Mouse (Mus musculus) adrenal gland, postnatal 10 days (tissue): ENCODE data around the gene Plagl2. TPM values are rescaled to one million over a fixed set of nuclear protein-coding genes. Genes with fewer than 3 reads are reported as not detected.

Experiments used
- DNase-seq: peaks from one replicate; pipeline ENCODE4 v3.0.0; 2021; ENCODE audit warnings: mixed read lengths
- total RNA-seq, 2 experiments: library from RNA; stranded (reverse); gene quantifications; 2 replicates each; pipeline ENCODE4 v1.2.3; 2021

Gene Plagl2
- total RNA-seq, 2 experiments from 2014 or later: 8.5 to 11.8 TPM

DNA sequence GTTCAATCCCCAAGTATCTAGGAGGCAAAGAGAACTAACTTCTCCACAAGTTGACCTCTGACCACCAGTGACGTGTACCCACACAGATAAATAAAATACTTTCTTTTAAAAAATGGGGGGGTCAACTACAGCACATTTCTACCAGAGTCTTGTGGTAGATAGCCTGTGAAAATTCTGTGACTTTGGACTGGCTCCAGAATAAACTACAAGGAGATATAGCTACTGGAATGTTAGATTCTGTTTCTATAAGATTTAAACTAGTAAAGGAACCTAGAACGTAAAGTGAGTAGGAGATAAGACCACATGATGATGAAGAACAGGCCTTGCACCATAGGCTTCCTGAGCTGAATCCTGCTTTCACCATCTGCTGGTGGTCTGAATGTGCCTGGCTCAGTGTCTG is 53.4 kb downstream of the Plagl2 start:
- DNase-seq: no peak

DNA sequence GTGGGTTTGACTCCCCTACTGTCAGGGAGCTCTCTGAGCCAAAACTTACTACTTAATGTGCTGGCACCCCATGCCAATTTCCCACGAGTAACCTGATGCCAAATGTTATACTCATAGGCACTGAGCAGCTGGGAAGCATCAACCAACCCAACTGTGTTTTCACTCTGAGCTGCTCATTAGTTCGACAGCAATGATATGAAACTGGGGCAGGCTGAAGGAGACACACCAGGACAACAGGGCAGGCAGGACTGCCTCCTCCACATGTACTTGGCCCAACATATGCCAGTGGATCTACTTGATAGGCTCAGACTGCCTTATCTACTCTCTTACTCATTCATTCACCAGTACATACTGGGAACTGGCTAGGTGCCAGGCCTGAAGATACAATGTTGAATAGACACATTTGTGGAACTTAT is 55.0 kb downstream of the Plagl2 start:
- peak; percentile 37 for DNase-seq

DNA sequence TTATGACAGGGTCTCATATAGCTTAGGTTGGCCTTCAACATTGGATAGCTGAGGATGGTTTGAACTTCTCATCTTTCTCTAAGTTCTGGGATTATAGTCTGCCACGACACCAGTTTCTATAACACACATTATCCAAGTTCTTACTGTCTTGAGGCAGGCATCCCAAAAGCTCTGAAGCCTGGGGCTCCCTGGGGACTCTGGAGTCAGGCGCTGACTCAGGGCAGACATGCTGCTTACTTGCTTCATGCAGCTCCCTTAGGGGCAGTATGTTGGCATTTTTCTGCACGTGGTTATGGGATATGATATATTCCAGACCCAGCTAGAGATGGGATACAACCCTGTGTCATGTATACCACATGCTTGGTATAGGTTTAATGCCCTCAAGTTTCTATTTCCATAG is 61.3 kb downstream of the Plagl2 start:
- DNase-seq: peak; percentile 58

DNA sequence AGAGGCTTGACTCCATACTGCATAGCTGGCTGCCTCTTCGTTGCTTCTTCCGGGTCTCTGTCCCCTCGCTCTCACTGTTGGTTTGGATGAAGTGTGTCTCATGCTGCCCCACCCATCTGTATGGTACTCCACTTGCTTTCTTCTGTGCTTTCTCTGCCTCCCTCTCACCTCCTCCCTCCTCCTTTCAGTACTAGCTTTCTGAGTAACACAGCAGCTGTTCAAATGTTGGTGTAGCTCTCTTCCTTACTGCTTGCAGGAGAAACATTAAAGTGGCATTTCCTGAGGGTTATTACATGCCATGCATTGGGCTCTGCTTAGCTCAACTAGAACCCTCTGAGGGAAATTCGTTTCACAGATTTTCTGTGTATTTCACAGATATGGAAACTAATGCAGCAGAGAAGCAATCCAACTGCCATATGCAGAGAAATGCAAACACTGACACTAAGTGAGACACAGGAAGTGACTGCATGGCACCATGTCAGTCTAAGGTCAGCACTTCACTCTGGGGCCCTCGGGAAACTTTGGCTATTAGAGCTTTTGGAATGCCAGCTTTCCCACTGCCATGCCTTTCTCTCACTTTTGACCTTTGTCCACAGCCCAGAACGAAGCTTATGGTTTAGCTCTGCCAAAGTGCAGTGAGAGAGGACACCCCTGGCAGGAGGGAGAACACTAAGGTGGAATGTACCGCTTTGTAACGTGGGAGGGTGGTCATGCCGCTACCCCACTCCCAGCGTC is 61.9 kb downstream of the Plagl2 start:
- DNase-seq: peak; percentile 33

Other genes with a start within 250 kb of the Plagl2 start
- 10 to 100 TPM; 88.4 to 94.3 TPM for gene Pdrg1, start 226.0 kb downstream of the Plagl2 start, total RNA-seq
- 1 to 10 TPM; 1.3 to 1.5 TPM for gene Xkr7, start 209.6 kb downstream of the Plagl2 start, total RNA-seq
- 10 to 100 TPM; 15.8 to 23.7 TPM for gene Ccm2l, start 175.5 kb downstream of the Plagl2 start, total RNA-seq
- gene Hck, start 133.0 kb downstream of the Plagl2 start, total RNA-seq: 1 to 10 TPM; 2.4 to 3.2 TPM
- gene Tm9sf4, start 80.1 kb downstream of the Plagl2 start, total RNA-seq: 10 to 100 TPM; 88.3 to 96.8 TPM
- 1 to 10 TPM; 4.2 to 5.5 TPM for gene Tspyl3, start 16.0 kb downstream of the Plagl2 start, total RNA-seq
- gene Pofut1, start 107 bp upstream of the Plagl2 start, total RNA-seq: 10 to 100 TPM; 24.2 to 38.0 TPM
- 10 to 100 TPM; 18.6 to 20.2 TPM for gene Kif3b, start 50.0 kb upstream of the Plagl2 start, total RNA-seq
- 10 to 100 TPM; 23.5 to 30.9 TPM for gene Asxl1, start 104.4 kb upstream of the Plagl2 start, total RNA-seq